Mouse (Mus musculus) olfactory bulb, adult 2 months (tissue): ENCODE results near the gene 1520401A03Rik.

ENCODE experiments used
- CTCF ChIP-seq: fragments of 200-500 bp; IDR thresholded peaks from 2 replicates; pipeline ENCODE4 v1.5.1; 2012; ENCODE audit warnings: low read depth, mild to moderate bottlenecking, low read length, moderate library complexity; ENCODE audit not compliant: insufficient read depth
- POLR2A ChIP-seq: fragments of 200-500 bp; IDR thresholded peaks from 2 replicates; pipeline ENCODE4 v1.6.1; 2012; ENCODE audit warnings: mild to moderate bottlenecking, low read depth, low read length, moderate library complexity; ENCODE audit not compliant: insufficient read depth

DNA sequence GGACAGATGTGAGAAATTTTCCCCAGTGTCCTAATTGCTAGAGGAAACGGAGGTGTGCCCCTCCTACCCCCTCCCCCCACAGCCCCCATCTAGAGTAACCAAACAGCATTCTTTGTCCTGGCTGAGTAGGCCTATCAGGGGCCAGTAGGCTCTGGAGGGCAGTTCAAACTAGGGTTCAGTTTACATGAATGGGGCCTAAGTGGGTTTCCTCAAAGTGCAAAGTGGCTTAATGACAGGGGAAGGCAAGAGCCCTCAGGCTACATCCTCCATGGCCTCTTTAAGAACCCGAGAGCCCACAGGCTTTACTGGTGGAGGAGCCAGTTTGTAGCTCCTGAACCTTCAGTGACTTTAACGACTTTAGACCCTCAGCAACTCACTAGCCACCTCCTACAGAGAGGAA lies 26.8 kb downstream of the 1520401A03Rik start:
- TF ChIP-seq CTCF (no peak), POLR2A (no peak)
